Mouse (Mus musculus) cerebellum, adult 8-10 months (tissue): ENCODE measurements at regions not wholly inside any gene's neighbourhood (a gene's known extent, or its start where the extent isn't known, plus 50 kb on each side); places are given as distances from the start of the nearest gene placed in this dataset.

Source experiments
- DNase-seq: peaks from one replicate; pipeline ENCODE4 v3.0.0; 2022

DNA sequence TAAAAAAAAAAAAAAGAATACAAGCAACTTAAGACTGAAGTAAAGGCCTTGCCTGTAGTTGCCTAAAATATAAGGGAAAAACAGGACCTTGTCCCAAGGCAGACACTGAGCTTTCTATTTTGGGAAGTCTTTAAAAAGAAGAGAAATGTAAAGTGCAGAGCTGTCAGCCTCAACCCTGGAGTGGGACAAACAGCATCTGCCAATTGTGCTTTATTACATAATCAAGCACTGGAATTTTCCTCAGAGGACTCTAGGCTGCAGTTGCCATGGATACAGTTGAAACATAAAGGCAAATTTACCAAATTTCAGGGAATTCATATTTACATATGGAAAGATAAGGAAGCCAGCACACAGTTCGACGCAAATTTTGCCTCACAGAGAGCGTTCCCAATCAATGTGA is 406.7 kb downstream of the Gm597 start:
- DNase-seq = no peak

DNA sequence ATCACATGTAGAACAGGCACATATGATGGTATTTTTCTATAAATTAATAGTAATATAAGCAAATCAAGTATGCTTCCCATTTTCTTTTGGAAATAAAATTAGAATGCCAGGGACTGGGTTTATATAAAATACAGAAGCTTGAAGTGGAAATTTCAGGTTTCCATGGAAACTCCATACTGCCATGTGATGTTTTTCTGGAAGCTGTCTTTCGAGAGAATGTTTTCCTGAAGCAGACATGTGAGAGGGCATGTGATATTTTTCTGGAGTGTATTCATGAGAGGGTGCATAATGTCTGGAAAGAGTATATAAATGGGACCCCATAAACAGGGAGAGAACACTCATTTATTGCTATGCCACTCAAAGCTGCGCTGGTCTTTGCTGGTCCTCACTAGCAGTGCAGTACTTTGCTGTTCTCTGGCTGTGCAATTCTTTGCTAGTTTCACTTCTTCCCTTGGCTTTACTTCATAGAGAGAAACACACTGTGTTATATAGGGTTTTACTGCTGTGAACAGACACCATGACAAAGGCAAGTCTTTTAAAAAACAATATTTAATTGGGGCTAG is 430.6 kb downstream of the Gm597 start:
- DNase-seq = no peak

GRCm38 (mm10) chr1:28348572-28348971 is 431.5 kb downstream of the Gm597 start:
- no peak for DNase-seq

DNA sequence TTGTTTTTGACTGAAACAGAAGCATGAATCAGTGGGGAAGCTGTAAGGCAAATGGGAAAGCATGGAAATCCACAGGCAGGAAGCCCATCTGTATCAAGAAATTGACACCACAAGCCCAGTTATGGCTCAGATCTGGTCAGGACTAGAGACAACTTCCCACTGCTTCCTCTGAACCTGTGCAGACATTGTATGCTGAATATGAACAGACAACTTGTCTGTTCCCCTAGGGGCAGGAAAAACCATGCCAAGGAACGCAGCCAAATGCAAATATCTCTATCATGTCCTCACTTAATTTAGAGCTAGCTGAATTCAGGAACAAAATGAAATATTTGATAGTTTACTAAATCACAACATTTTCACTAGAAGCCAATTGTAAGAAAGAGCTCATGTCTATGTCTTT is 440.0 kb downstream of the Gm597 start:
- DNase-seq = peak; percentile 16

DNA sequence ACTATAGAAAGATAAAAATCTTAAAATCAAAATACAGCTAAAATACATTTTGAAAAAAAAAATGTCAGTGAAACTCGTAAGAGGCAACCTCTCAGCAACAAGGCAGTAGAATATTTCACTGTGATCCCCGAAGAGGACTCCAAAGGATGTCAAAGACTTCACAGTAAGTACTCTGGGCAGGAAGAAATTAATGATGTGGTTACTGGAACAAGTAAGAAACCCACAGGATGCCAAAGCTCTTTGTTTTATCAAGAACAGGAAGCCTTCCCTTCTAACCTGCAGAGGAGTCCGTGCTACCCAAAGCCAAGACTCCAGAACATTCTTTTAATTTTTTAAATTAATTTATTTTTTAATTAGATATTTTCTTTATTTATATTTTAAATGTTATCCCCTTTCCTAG is 445.7 kb downstream of the Gm597 start:
- no peak for DNase-seq

- DNase-seq = peak; percentile 61
Observed at GRCm38 (mm10) chr1:28332031-28332430, 448.0 kb downstream of the Gm597 start.

DNA sequence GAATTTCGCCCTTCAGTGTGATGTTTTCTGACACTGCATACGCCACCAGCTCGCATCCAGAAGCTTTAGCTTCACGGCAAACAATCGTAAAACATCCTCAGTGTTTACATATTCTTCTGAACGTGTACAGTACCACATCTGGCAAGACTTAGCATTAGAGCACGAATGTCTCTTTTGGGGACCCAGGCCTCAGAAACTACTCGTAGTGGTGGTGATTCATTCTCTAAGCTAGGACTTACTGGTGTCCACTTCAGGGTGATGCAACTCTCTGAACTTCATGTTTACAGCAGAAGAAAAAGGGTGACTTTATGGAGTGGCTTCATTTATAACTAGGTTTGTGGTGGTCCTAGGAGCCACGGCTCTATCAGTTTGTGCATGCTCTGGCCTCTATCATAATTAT is 451.1 kb downstream of the Gm597 start:
- DNase-seq = no peak

DNA sequence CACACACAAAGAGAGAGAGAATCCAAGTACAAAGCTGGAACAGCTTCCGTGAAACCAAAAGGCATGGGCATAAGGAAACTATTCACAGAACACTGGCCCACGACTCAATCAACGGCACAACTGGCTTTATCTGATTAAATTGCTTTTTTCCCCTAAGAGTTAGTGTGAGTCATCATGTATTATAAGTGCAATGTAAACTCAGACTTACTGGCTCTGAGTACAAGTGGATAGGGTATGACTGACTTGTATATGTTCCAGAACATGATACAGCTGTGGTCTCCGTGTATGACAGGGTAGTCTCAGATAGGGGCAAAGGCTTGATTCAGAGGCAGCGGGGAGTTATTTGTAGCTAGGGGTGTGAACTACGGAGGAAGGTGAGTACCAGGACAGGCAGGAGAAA is 451.5 kb downstream of the Gm597 start:
- no peak for DNase-seq

- DNase-seq = no peak
Observed at GRCm38 (mm10) chr1:28324141-28324540, 455.9 kb downstream of the Gm597 start.
